Mouse (Mus musculus): ENCODE data around the gene 4933405O20Rik. TPM values are rescaled to one million over a fixed set of nuclear protein-coding genes. Genes with fewer than 3 reads are reported as not detected.

4933405O20Rik gene
- polyA plus RNA-seq (2012; rRNA removed; ENCODE audit: low replicate concordance): not detected in 2 replicates

DNA sequence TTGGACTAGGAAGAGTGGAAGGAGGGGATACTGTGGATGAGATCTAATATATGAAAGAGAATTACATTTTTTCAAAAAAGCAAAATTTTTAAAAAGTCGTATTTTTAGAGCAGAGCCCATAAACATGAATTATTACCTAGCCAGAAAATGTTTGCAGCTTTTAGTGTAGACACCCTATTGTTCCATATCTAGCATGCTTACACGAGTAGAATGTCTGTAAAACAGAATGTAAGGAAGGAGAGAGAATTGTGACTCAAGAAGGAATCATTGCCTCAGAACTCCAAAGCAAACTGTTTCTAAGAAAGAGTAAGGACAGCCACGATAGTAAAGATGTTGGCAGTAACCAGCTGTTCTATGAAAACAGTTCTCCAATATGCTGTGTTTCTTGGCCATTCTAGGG is at the start of gene 4933405O20Rik:
TSS of gene 4933405O20Rik (plus strand) at position 301 of the 400 bp plus-strand sequence.

